Mouse (Mus musculus) forebrain, embryonic 10.5 days (tissue): ENCODE measurements around the gene Dnajc19. TPM values are rescaled to one million over a fixed set of nuclear protein-coding genes. Genes with fewer than 3 reads are reported as not detected.

Experiments used
- DNase-seq: peaks from one replicate; pipeline ENCODE4 v3.0.0-alpha.2; 2017; ENCODE audit warnings: low spot score; ENCODE audit errors: extremely low spot score
- H3K27ac ChIP-seq: fragments of 300-500 bp; sonication (generic); 2 replicates; pipeline ENCODE4 v1.5.1; 2016; ENCODE audit warnings: mild to moderate bottlenecking
- H3K27me3 ChIP-seq: fragments of 300-500 bp; sonication (generic); 2 replicates; pipeline ENCODE4 v1.6.1; 2016; ENCODE audit warnings: mild to moderate bottlenecking; ENCODE audit not compliant: poor library complexity, severe bottlenecking
- H3K36me3 ChIP-seq: fragments of 300-500 bp; sonication (generic); replicated peaks from 2 replicates; pipeline ENCODE4 v1.6.1; 2016; ENCODE audit warnings: mild to moderate bottlenecking, moderate library complexity
- H3K4me1 ChIP-seq: fragments of 300-500 bp; sonication (generic); 2 replicates; pipeline ENCODE4 v1.6.1; 2016
- H3K4me3 ChIP-seq: fragments of 300-500 bp; sonication (generic); 2 replicates; pipeline ENCODE4 v1.5.1; 2016; ENCODE audit warnings: mild to moderate bottlenecking, moderate library complexity
- H3K9me3 ChIP-seq: fragments of 300-500 bp; sonication (generic); 2 replicates; pipeline ENCODE4 v1.6.1; 2016; ENCODE audit warnings: mild to moderate bottlenecking, moderate library complexity
- WGBS: fragments of 180-500 bp; shearing (Covaris S2); methylation state at CpG from one replicate; pipeline ENCODE4 v1.1.7; 2016; 5-methylcytosine and 5-hydroxymethylcytosine counted together
- polyA plus RNA-seq: library from polyadenylated mRNA; unstranded; fragments of >200 nt; fragmentation: Nextera tagmentation; extraction: Ambion mirVana; gene quantifications from 2 replicates; pipeline ENCODE4 v1.2.1, GENCODE M21; 2016

Dnajc19 gene
- polyA plus RNA-seq, 1 experiment from 2014 or later = 195 TPM

DNA sequence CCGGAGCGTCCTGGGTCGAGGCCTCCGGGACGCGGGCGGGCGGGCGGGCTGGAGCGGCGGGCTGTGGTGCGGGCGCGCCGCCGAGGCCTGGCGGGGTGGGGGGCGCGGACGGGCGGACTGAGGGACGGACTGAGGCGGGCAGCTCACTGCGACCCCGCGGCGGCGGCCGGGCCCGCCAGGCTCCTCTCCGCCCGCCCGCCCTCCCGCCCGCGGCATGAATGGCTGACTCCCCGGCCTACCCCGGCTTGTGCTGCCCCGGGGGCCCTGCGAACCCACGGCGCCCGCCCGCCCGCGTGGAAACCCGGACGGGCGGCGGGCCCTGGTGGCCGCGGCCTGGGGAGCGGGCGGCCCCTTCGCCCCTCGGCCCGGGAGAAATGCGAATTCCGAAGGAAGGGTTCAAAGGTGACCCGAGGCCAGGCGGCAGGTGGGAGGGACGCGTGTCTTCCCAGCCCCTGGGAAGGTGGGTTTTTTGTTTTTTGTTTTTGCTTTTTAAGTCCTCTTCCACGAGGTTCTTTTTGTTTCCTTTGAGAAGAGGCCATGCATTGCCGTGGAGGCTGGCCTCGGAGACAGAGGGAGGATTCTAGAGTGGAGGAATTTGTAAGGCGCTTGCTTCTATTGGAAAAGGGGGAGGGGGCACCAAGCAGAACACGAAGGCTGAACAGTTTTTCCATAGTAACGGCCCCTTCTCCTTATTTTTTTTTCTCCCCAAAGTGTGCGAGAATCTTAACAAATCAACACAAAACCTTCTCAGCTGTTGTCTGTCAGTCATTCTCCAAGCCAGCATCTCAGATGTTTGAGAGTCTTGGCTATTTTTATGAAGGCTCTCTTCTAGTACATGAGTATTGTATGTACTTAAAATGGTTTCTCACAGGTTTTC, 60.5 kb downstream of the Dnajc19 start:
- Histone ChIP-seq H3K4me3 (peak overlapping the region; percentile 98), H3K27me3 (no peaks in the 10 kb centered on the region), H3K27ac (peak overlapping the region; percentile 100), H3K4me1 (peaks cover 19% of the 10 kb centered on the region), H3K9me3 (peaks cover 2% of the 10 kb centered on the region; the same call in 1 of the 2 replicates), H3K36me3 (peaks cover 28% of the 10 kb centered on the region)
- under 1% methylated on average over 70 of the region's 70 CpGs for WGBS
- DNase-seq = peak; percentile 43

GRCm38 (mm10) chr3:34019540-34020381, 61.4 kb downstream of the Dnajc19 start, which contains the start of gene Fxr1:
Gene Fxr1, plus strand, starts transcription at chr3:34019943.
- Histone ChIP-seq H3K9me3 (peaks cover 2% of the 10 kb centered on the region; the same call in 1 of the 2 replicates), H3K27me3 (no peaks in the 10 kb centered on the region), H3K27ac (peak within 1 kb of the TSS; percentile 100), H3K4me1 (peaks cover 19% of the 10 kb centered on the region), H3K36me3 (peaks cover 26% of the 10 kb centered on the region), H3K4me3 (peak within 1 kb of the TSS; percentile 98)
- peak; percentile 84 for DNase-seq
- WGBS = under 1% methylated on average over 95 of the region's 97 CpGs

DNA sequence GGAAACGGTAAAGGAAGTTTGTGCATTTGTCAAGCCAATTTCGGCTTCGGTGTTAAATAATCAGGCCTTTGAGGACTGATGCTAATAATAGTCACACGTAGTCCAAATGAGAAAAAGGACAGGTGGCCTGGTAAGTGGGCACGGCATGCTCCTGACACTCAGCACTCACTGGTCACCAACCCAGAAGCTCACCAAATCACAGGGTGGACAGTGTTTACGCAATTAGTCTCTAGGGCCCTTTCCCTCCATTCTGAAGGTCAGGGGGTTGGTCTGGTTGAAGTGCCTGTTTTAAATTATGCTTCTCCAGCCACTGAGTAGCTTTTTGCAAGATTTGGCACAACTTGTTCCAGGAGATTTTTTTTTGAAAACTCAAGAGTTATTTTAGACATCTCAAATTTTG, 72.9 kb downstream of the Dnajc19 start:
- WGBS = 74% methylated on average over 6 of the region's 6 CpGs
- Histone ChIP-seq H3K9me3 (no peaks in the 10 kb centered on the region), H3K4me3 (no peak overlapping the region), H3K4me1 (peaks cover 5% of the 10 kb centered on the region), H3K27ac (no peak overlapping the region), H3K27me3 (no peaks in the 10 kb centered on the region), H3K36me3 (no peaks in the 10 kb centered on the region)
- DNase-seq = no peak

GRCm38 (mm10) chr3:34007611-34008010, 73.5 kb downstream of the Dnajc19 start:
- Histone ChIP-seq H3K27ac (no peak overlapping the region), H3K4me3 (no peak overlapping the region), H3K27me3 (no peaks in the 10 kb centered on the region), H3K9me3 (no peaks in the 10 kb centered on the region), H3K4me1 (peaks cover 5% of the 10 kb centered on the region), H3K36me3 (no peaks in the 10 kb centered on the region)
- 56% methylated on average over 4 of the region's 4 CpGs for WGBS
- no peak for DNase-seq

- no peaks in the 10 kb centered on the region for H3K36me3 ChIP-seq
- no peak for DNase-seq
- H3K4me1 ChIP-seq = peaks cover 5% of the 10 kb centered on the region
- no peak overlapping the region for H3K27ac ChIP-seq
- WGBS = 81% methylated on average over 3 of the region's 3 CpGs
- H3K9me3 ChIP-seq = no peaks in the 10 kb centered on the region
- H3K4me3 ChIP-seq = no peak overlapping the region
- H3K27me3 ChIP-seq = no peaks in the 10 kb centered on the region
Measured at GRCm38 (mm10) chr3:34006824-34007223, 74.3 kb downstream of the Dnajc19 start.

DNA sequence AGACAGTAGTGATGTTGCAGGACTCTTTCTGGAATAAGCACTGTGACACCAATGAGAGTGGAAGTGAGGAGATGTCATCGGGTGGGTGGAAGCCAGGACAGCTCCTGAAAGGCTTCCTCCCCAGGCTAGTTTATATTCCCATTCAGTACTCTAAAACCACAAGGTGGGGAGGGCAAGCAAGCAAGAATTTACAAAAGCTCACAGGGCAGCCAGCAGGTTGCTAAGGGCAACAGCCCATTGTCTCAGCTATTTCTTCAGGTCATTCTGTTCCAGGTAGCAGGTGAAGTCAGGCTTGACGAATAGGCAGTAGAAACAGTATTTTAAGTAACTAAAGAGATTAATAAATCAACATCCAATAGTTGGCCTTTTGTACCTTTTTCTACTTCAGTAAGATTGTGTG, 74.8 kb downstream of the Dnajc19 start:
- H3K27me3 ChIP-seq = no peaks in the 10 kb centered on the region
- DNase-seq = no peak
- WGBS = 44% methylated on average over 2 of the region's 2 CpGs
- H3K36me3 ChIP-seq = no peaks in the 10 kb centered on the region
- no peaks in the 10 kb centered on the region for H3K9me3 ChIP-seq
- H3K4me1 ChIP-seq = peaks cover 5% of the 10 kb centered on the region
- no peak overlapping the region for H3K4me3 ChIP-seq
- H3K27ac ChIP-seq = no peak overlapping the region

Other genes with a start within 250 kb of the Dnajc19 start
- 4.5 and 6.2 TPM in 2 replicates for gene Ccdc39, start 237.0 kb downstream of the Dnajc19 start, polyA plus RNA-seq
- 56.6 and 60.3 TPM in 2 replicates for gene Fxr1, start 61.4 kb downstream of the Dnajc19 start, polyA plus RNA-seq